Mouse (Mus musculus): ENCODE data around the gene Rnase13. TPM values are rescaled to one million over a fixed set of nuclear protein-coding genes. Genes with fewer than 3 reads are reported as not detected.

The Rnase13 gene
- polyA plus RNA-seq (2017; shearing (Covaris generic)): not detected

GRCm38 (mm10) chr14:51922571-51922865, at the start of gene Rnase13:
Gene Rnase13, minus strand, starts transcription at chr14:51922773.

GRCm38 (mm10) chr14:51918125-51918524, 4.4 kb downstream of the Rnase13 start, which contains the start of gene Tppp2:
Gene Tppp2, plus strand, starts transcription at chr14:51918425.

GRCm38 (mm10) chr14:51913960-51914762, 8.4 kb downstream of the Rnase13 start, which contains the start of gene Ndrg2:
Gene Ndrg2, minus strand, starts transcription at chr14:51914158.

GRCm38 (mm10) chr14:51892191-51892939, 30.2 kb downstream of the Rnase13 start, which contains the start of gene Slc39a2:
Gene Slc39a2, plus strand, starts transcription at chr14:51892889.

GRCm38 (mm10) chr14:51884598-51885331, 37.8 kb downstream of the Rnase13 start, which contains the start of gene Mettl17:
Gene Mettl17, plus strand, starts transcription at chr14:51884842.

Other genes with a start within 250 kb of the Rnase13 start
- gene Gm17079, start 227.3 kb downstream of the Rnase13 start, polyA plus RNA-seq (2017; shearing (Covaris generic)): not detected
- gene Gm5800, start 205.6 kb downstream of the Rnase13 start, polyA plus RNA-seq (2017; shearing (Covaris generic)): not detected
- not detected for gene Ang4, start 149.2 kb downstream of the Rnase13 start, polyA plus RNA-seq (2017; shearing (Covaris generic))
- not detected for gene AY358078, start 122.7 kb downstream of the Rnase13 start, polyA plus RNA-seq (2017; shearing (Covaris generic))
- gene Ear6, start 69.1 kb downstream of the Rnase13 start, polyA plus RNA-seq (2017; shearing (Covaris generic)): 1 to 10 TPM in 1 of 2 experiments, under 1 TPM in 1; 0.79 to 3.5 TPM
- 10 to 100 TPM; 56.3 to 79.3 TPM for gene Mettl17, start 37.9 kb downstream of the Rnase13 start, polyA plus RNA-seq (2017; shearing (Covaris generic))
- under 1 TPM; 0.23 to 0.50 TPM for gene Slc39a2, start 29.9 kb downstream of the Rnase13 start, polyA plus RNA-seq (2017; shearing (Covaris generic))
- gene Ndrg2, start 8.6 kb downstream of the Rnase13 start, polyA plus RNA-seq (2017; shearing (Covaris generic)): 10 to 100 TPM; 34.6 to 36.6 TPM
- not detected for gene Tppp2, start 4.3 kb downstream of the Rnase13 start, polyA plus RNA-seq (2017; shearing (Covaris generic))
- 1 to 10 TPM in 1 of 2 experiments, under 1 TPM in 1; 0.58 to 2.6 TPM for gene Arhgef40, start 61.9 kb upstream of the Rnase13 start, polyA plus RNA-seq (2017; shearing (Covaris generic))
- gene Tmem253, start 92.9 kb upstream of the Rnase13 start, polyA plus RNA-seq (2017; shearing (Covaris generic)): not detected
- 10 to 100 TPM; 12.7 to 20.2 TPM for gene Zfp219, start 98.0 kb upstream of the Rnase13 start, polyA plus RNA-seq (2017; shearing (Covaris generic))
- gene Olfr221, start 119.7 kb upstream of the Rnase13 start, polyA plus RNA-seq (2017; shearing (Covaris generic)): under 1 TPM in 1 of 2 experiments, not detected in 1; 0.36 TPM
- gene Hnrnpc, start 181.3 kb upstream of the Rnase13 start, polyA plus RNA-seq (2017; shearing (Covaris generic)): 100 to 1,000 TPM; 335 to 426 TPM
- gene Rpgrip1, start 187.9 kb upstream of the Rnase13 start, polyA plus RNA-seq (2017; shearing (Covaris generic)): 1 to 10 TPM; 5.2 to 6.4 TPM

Measured in activated CD4-positive, CD25-positive, alpha-beta regulatory T cell (primary cell).